Mouse (Mus musculus) cerebellum, postnatal 36 days (tissue): ENCODE data around the gene Dclk3.

ENCODE experiments used
- DNase-seq, 2 experiments: peaks; one replicate each; pipeline ENCODE4 v3.0.0; 2021 to 2022; ENCODE audit warnings: mixed read lengths in 2 of 2

Dclk3 gene

GRCm38 (mm10) chr9:111441151-111441550, 2.3 kb downstream of the Dclk3 start:
- no peak for DNase-seq

- DNase-seq = no peak
Observed at GRCm38 (mm10) chr9:111446204-111446603, 7.3 kb downstream of the Dclk3 start.

- DNase-seq = no peak
Observed at GRCm38 (mm10) chr9:111448976-111449375, 10.1 kb downstream of the Dclk3 start.

GRCm38 (mm10) chr9:111449880-111450279, 11.0 kb downstream of the Dclk3 start:
- no peak for DNase-seq

- DNase-seq = no peak
Observed at GRCm38 (mm10) chr9:111450853-111451404, 12.0 kb downstream of the Dclk3 start.

- DNase-seq = no peak
Observed at GRCm38 (mm10) chr9:111453895-111454294, 15.0 kb downstream of the Dclk3 start.

- DNase-seq = no peak
Observed at GRCm38 (mm10) chr9:111457176-111457935, 18.5 kb downstream of the Dclk3 start.

- DNase-seq = no peak
Observed at GRCm38 (mm10) chr9:111457936-111458310, 19.0 kb downstream of the Dclk3 start.

GRCm38 (mm10) chr9:111459466-111459865, 20.6 kb downstream of the Dclk3 start:
- no peak for DNase-seq

- no peak for DNase-seq
Observed at GRCm38 (mm10) chr9:111460201-111460814, 21.4 kb downstream of the Dclk3 start.

GRCm38 (mm10) chr9:111461415-111462103, 22.7 kb downstream of the Dclk3 start:
- no peak for DNase-seq

- no peak for DNase-seq
Observed at GRCm38 (mm10) chr9:111465666-111466065, 26.8 kb downstream of the Dclk3 start.

- no peak for DNase-seq
Observed at GRCm38 (mm10) chr9:111473686-111474457, 35.0 kb downstream of the Dclk3 start.

GRCm38 (mm10) chr9:111474458-111474745, 35.5 kb downstream of the Dclk3 start:
- no peak for DNase-seq

- DNase-seq = no peak
Observed at GRCm38 (mm10) chr9:111475281-111475680, 36.4 kb downstream of the Dclk3 start.

- DNase-seq = no peak
Observed at GRCm38 (mm10) chr9:111475973-111476372, 37.1 kb downstream of the Dclk3 start.

GRCm38 (mm10) chr9:111476479-111477016, 37.7 kb downstream of the Dclk3 start:
- DNase-seq = no peak

GRCm38 (mm10) chr9:111478853-111479490, 40.1 kb downstream of the Dclk3 start:
- DNase-seq = no peak

GRCm38 (mm10) chr9:111481011-111481410, 42.1 kb downstream of the Dclk3 start:
- DNase-seq = no peak

GRCm38 (mm10) chr9:111486645-111487477, 48.0 kb downstream of the Dclk3 start:
- DNase-seq = no peak

- DNase-seq = no peak
Observed at GRCm38 (mm10) chr9:111490583-111490982, 51.7 kb downstream of the Dclk3 start.
